Mouse (Mus musculus): ENCODE data around the gene Slc27a1.

Slc27a1 gene

DNA sequence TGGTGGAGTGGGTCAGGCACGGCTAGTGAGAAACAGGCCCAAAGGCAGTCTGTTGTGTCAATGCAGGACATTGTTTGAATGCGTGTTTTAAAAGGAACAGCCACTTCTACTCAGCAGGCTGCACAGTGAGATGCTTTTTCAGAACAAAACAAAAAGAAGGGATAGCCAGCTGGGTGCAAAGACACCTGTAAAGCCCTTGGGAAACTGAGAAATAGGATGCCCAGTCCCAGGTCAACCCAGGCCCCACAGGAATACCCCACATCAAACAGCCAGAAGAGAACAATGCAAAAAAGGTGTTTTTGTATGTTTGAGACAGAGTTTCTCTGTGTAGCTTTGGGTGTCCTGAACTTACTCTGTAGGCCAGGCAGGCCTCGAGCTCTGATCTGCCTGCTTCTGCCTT, 20.1 kb downstream of the Slc27a1 start:
- DNase-seq, result no peak

DNA sequence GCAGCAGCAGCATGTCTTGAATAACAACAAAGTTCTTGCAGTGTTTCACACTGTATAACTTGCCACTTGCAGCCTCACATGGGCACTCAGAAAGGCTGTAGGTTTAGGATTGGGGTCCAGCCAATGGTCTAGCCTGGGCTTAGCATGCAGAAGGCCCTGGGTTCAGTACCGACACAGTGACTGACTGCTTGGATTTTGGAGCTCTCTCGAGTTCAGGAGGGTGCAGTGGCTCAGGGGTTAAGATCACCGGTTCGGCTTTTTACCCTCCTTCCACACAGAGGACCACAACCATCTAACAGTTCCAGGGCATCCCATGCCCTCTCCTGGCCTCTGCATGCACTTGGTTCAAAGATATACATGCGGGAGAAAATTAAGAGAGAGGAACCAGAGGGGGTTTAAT, 22.3 kb downstream of the Slc27a1 start:
- DNase-seq, result no peak

GRCm38 (mm10) chr8:71591471-71592373, 23.0 kb downstream of the Slc27a1 start, which contains the start of gene Pgls:
Gene Pgls, plus strand, starts transcription at chr8:71592176.
- peak; percentile 97 to 98 for DNase-seq

DNA sequence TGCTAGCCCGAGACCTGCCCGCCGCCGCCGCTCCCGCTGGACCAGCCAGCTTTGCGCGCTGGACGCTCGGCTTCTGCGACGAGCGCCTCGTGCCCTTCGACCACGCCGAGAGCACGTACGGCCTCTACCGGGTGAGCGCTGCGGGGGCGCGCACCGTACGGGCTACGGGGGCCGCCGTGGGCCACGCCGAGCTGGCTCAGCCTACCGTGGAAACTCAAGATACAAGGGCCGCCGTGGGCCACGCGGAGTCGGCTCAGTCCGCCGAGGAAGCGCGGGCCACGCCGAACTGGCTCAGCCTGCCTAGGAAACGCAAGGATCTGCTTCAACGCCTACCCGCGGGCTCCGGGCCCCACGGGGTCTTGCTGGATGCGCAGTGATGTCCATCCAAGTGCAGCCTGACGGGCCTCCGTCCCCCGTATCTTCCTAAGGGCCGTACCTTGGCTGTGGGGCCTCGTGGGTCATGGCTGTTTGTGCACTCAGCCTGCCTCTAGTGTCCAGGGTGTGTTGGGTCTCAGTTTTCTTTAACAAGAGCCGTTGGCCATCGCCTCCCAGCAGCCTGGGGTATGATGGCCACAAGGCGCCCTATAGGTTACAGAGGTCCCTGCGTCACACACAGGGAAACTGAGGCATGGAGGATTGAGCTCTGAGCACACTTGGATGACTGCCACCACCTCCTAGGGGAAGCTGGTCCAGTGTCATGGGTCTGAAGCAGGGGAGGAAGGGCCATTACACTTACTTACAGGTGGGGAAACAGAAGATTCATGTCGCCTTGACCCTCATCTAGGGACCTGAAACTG, 23.9 kb downstream of the Slc27a1 start:
- peak; percentile 84 to 89 for DNase-seq

DNA sequence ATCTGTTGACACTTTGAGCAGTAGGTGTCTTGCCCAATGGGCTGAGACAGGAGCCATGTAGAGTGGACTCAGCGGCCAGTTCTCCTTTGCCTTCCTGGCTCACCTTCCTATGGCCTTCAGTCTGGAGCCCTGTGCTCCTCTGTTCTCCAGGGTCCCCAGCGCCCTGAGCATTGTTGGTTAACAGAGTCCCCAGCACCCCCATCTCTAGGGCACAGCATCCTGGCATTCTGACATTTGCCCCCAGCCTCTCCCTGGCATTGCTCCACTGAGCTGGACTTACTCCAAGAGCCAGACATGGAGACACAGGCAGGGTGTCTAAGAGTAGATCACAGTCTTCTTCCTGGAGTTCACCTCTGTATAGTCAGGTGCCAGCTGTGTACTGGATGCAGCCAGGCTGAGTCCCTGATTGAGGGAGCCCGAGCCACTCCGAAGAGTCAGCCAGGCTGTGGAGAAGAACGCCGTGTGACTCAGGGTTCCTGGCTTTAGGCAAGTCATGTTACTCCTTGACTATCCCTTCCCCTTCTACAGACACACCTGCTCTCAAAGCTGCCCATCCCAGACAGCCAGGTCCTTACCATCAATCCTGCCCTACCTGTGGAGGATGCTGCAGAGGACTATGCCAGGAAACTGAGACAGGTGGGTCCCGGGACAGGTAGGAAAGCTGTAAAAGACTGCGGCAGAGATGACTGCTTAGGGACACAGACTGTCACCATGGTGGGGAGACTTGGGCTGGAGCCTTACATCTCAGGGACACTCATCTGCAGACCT, 25.1 kb downstream of the Slc27a1 start:
- DNase-seq, result peak; percentile 30 to 40

- DNase-seq, result no peak
Measured at GRCm38 (mm10) chr8:71594324-71594722, 25.6 kb downstream of the Slc27a1 start.

DNA sequence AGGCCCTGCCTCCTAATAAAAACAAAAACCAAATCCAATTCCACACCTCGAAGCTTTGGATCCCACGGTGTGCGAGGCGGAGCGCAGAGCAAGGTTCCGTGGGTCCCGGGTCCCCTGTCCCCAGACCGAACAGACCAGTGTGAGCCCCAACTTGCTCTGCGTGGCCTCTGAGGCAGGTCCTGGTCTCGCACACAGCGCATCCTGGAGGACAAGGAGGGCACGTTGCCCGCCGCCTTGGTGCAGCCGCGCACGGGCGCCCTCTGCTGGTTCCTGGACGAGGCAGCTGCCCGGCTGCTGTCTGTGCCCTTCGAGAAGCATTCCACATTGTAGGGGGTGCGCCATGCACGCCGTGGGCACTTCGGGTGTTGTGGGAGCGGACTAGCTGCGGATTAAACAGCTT, 27.2 kb downstream of the Slc27a1 start:
- DNase-seq, result peak; percentile 88 to 97

DNA sequence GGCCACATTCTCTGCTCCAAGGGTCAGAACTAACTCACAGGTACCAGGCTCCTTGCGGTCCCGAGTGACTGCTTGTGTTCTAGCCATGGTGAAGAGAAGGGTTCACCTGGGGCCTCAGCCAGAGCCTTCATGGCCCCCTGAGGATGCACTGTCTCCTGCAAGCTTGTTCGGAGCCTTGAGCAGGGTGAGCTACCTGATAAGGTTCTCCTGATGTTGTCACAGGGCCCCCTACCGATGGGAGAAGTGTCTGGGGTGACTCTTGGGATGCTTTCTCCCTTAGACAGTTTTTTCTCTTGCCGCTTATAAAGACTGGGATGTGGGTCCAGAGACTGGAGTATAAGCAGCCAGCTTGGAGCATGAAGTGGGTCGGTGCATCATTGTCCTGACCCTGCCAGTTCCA, 27.7 kb downstream of the Slc27a1 start:
- no peak for DNase-seq

DNA sequence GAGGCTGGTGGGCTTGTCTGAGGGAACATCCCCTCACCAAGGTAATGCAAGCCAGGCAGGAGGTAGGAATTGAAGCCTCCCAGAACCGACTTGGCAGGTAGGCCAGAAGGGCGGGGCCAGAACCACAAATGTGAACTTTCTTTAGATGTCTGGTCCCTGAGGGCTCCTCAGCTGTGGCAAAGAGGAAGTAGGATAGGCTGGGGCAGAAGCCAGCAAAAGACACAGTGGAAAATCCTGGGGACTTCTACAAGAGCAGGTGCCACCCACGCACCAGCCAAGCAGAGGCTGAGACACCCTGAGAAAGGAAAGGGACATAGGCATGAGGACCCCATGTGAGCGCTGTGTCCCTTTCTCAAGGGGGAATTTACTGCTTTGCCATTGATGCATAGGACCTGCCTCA, 28.1 kb downstream of the Slc27a1 start:
- DNase-seq, result no peak

- DNase-seq, result no peak
Measured at GRCm38 (mm10) chr8:71597451-71597850, 28.8 kb downstream of the Slc27a1 start, which contains the start of gene Fam129c. Gene Fam129c, plus strand, starts transcription at chr8:71597648.

DNA sequence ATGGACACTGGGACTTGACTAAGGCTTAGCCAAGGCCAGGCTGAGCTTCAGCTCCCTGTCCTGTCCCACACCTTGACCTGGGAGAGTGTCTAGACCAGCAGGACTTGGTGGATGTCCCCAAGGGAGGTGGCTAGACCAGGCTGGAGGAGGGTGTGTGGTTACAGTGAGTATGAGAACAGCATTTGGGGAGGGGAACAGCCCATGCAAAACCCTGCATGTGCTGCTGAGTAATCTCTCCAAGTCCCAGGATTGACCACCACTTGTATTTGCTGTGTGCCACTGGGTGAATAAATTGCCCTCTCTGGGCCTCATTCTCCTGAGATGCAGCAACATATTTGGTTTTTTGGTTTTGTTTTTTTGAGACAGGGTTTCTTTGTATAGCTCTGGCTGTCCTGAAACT, 29.7 kb downstream of the Slc27a1 start:
- no peak for DNase-seq

- no peak for DNase-seq
Measured at GRCm38 (mm10) chr8:71598841-71599240, 30.2 kb downstream of the Slc27a1 start.

- no peak for DNase-seq
Measured at GRCm38 (mm10) chr8:71601939-71602665, 33.4 kb downstream of the Slc27a1 start.

- DNase-seq, result peak; percentile 92 to 94
Measured at GRCm38 (mm10) chr8:71602666-71603334, 34.1 kb downstream of the Slc27a1 start.

DNA sequence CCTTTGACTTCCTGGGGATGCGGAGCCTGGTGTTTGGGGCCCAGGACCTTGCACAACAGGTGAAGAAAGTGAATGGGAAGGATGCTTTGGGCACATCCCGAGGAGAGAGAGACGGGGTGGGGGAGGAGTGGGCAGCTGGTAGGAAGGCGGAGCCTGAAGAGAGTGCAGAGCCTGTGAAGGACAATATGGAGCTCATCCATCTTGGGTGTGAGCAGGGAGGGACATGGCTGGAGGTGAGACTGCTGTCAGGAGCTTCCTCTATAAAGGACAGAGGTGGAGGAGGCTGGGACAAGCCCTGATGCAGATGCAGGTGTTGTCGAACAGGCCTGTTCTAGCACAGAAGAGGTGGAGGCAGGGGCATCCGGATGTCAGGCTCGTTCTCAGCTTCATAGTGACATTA, 35.3 kb downstream of the Slc27a1 start:
- no peak for DNase-seq

- DNase-seq, result peak; percentile 98 to 99
Measured at GRCm38 (mm10) chr8:71610822-71611651, 42.4 kb downstream of the Slc27a1 start, which contains the start of gene Colgalt1. Gene Colgalt1, plus strand, starts transcription at chr8:71610998.

DNA sequence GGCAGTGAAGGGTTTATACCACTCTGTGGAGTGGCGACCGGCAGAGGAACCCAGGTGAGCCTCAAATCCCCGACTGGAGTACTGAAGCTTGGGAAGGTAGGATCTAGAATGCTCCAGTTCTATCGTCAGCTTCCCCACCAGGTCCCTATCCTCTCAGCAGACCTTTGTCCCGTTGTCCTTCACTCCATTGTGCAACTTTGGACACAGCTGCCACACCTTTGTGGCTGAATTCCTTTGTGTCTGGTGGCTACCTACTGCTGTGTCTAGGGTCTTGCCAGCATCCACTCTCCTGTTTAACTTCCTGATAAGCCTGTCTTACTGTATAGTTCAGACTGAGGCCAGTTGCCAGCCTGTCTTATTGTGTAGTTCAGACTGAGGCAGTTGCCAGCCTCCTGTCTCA, 43.5 kb downstream of the Slc27a1 start:
- no peak for DNase-seq

- DNase-seq, result no peak
Measured at GRCm38 (mm10) chr8:71613418-71613817, 44.7 kb downstream of the Slc27a1 start.

- no peak for DNase-seq
Measured at GRCm38 (mm10) chr8:71619786-71620185, 51.1 kb downstream of the Slc27a1 start.

GRCm38 (mm10) chr8:71625088-71625487, 56.4 kb downstream of the Slc27a1 start:
- no peak for DNase-seq

DNA sequence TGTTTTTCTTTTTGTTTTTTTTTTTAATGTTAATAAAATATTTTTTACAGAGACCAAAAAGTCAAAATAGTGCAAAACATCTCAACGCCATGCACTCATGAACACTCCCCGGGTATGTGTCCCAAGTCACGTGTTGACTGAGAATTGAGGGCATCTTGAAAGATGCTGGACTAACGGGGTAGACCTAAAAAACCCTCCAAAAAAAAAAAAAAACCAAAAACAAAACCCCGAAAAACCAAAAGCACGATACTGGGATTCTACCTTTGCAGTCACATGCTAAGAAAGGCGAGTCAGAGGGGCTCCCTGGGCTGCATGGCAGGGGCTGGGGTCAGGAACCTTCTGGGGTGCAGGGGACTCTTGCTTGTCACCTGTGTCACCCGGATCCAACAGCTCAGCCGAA, 58.1 kb downstream of the Slc27a1 start:
- no peak for DNase-seq

Measured in kidney, postnatal 36 days (tissue).